Mouse (Mus musculus): ENCODE measurements around the gene Pex3. TPM values are rescaled to one million over a fixed set of nuclear protein-coding genes. Genes with fewer than 3 reads are reported as not detected.

Gene Pex3
- total RNA-seq, 2 experiments from 2014 or later, result 15.7 to 29.3 TPM

Other genes with a start within 250 kb of the Pex3 start
- 8.5 and 10.1 TPM in 2 replicates for gene Phactr2, start 78.7 kb downstream of the Pex3 start, total RNA-seq (2014; fragmentation: Nextera tagmentation)
- 4.8 and 10.1 TPM in 2 replicates for gene Phactr2, start 78.7 kb downstream of the Pex3 start, total RNA-seq (2017)
- gene Fuca2, start 53.6 kb downstream of the Pex3 start, total RNA-seq (2014; fragmentation: Nextera tagmentation), result 20.8 and 47.5 TPM in 2 replicates
- 27.3 and 29.3 TPM in 2 replicates for gene Fuca2, start 53.6 kb downstream of the Pex3 start, total RNA-seq (2017)
- 14.1 and 19.4 TPM in 2 replicates for gene Adat2, start 248 bp downstream of the Pex3 start, total RNA-seq (2014; fragmentation: Nextera tagmentation)
- 4.4 and 5.3 TPM in 2 replicates for gene Adat2, start 248 bp downstream of the Pex3 start, total RNA-seq (2017)